Mouse (Mus musculus): ENCODE results near the gene Plagl2.

DNA sequence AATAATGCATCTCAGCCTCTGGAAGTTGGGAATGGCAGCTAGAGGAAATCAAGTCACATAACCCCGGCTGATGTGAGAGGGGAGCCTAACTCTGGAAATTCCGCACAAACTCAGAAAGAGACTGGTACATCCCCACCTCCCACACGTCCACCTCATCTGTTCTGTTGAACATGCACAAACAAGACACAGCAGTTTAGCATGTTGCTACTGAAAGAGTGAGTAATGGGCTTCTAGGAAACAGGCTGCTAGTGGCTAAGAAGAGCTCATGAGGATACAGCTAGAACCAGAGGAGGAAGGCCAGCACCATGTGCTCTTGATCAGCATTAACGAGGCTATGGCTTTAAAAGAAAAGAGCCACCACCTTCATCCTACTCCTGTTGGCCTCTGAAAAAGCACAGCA, 3.3 kb downstream of the Plagl2 start:
- TF ChIP-seq CTCF (IDR thresholded peaks at IDR 0.05; ENCODE audit: low read depth, low read length) (no peak), POLR2A (IDR thresholded peaks at IDR 0.05; ENCODE audit: extremely low read depth, insufficient read depth, low read length) (no peak)

All from liver, adult 2 months (tissue).